Comparison of ENCODE assay signal across 14 mouse cellular contexts in genomic region chr17:46009182-46009581, GRCm38 (mm10). TPM values are rescaled to one million over a fixed set of nuclear protein-coding genes. Genes with fewer than 3 reads are reported as not detected.
DNase-seq lines count a peak whose midpoint lies in the region; ATAC-seq and TF ChIP-seq lines count a peak whose summit lies in the region.
"Had no signal": no experiment of that assay in that cellular context is flagged by ENCODE, and none has a peak within 500 bp of the region (broad histone marks: within the 10 kb centered on the region; RNA-seq: fewer than 3 reads in every experiment).

No protein-coding gene starts in this region.

- TF ChIP-seq CTCF in heart, postnatal 0 days (IDR thresholded peaks at IDR 0.05; ENCODE audit: low read depth) = no peak

- no peak for ATAC-seq in liver, embryonic 11.5 days (replicated peaks; ENCODE audit: low FRiP score)
- peak; percentile 78 for ATAC-seq in heart, postnatal 0 days (ENCODE audit: insufficient read depth, low read depth)
- ATAC-seq in erythroblast, adult 5-6 weeks (replicated peaks; ENCODE audit: low FRiP score, poor library complexity, severe bottlenecking) = no peak

- WGBS in liver, embryonic 11.5 days = 53% methylated on average over 7 of the region's 7 CpGs
- WGBS in heart, postnatal 0 days = 32% methylated on average over 7 of the region's 7 CpGs

- peak; percentile 54; the same call in 1 of the 2 replicates for TF ChIP-seq EP300 in heart, postnatal 0 days (IDR thresholded peaks at IDR 0.05; ENCODE audit: low read depth)

- H3K4me1 ChIP-seq in liver, embryonic 11.5 days (replicated peaks; ENCODE audit: control insufficient read depth, insufficient read depth, low read length) = peaks cover 2% of the 10 kb centered on the region; the same call in 1 of the 2 replicates
- peaks cover 17% of the 10 kb centered on the region for H3K4me1 ChIP-seq in heart, postnatal 0 days (ENCODE audit: control insufficient read depth, insufficient read depth)
- H3K4me1 ChIP-seq: limb, embryonic 15.5 days had no signal

- H3K9ac ChIP-seq in liver, embryonic 11.5 days (ENCODE audit: low read depth, low read length) = peak overlapping the region; percentile 12; the same call in 1 of the 2 replicates
- no peak overlapping the region for H3K9ac ChIP-seq in heart, postnatal 0 days (replicated peaks; ENCODE audit: low read depth, low read length)
- H3K9ac ChIP-seq: limb, embryonic 15.5 days had no signal

- peak; percentile 82 for DNase-seq in adrenal gland, postnatal 10 days
- no peak for DNase-seq in adrenal gland, adult 8-10 months
- no peak for DNase-seq in liver, embryonic 11.5 days (ENCODE audit: low spot score)
- DNase-seq in liver = no peak
- DNase-seq in heart, postnatal 0 days (ENCODE audit: low spot score) = no peak
- peak; percentile 56 for DNase-seq in yolk sac, embryonic 10.5 days (ENCODE audit: low spot score)
- DNase-seq in cerebellum, postnatal 36 days = no peak
- DNase-seq: cerebellum, adult 11 months; lung, postnatal 14 days; thymus, postnatal 4 days had no signal

- H3K27me3 ChIP-seq in liver, embryonic 11.5 days (replicated peaks; ENCODE audit: control insufficient read depth, insufficient read depth, low read length) = no peaks in the 10 kb centered on the region
- H3K27me3 ChIP-seq in heart, postnatal 0 days (ENCODE audit: control insufficient read depth, insufficient read depth, low read length) = no peaks in the 10 kb centered on the region
- H3K27me3 ChIP-seq: limb, embryonic 15.5 days had no signal

- no peaks in the 10 kb centered on the region for H3K36me3 ChIP-seq in liver, embryonic 11.5 days (ENCODE audit: control insufficient read depth, insufficient read depth, low read length)
- no peaks in the 10 kb centered on the region for H3K36me3 ChIP-seq in heart, postnatal 0 days (replicated peaks; ENCODE audit: control insufficient read depth, insufficient read depth, low read length)
- H3K36me3 ChIP-seq: limb, embryonic 15.5 days had no signal

- H3K4me3 ChIP-seq in liver, embryonic 11.5 days (ENCODE audit: low read depth, low read length) = no peak overlapping the region
- no peak overlapping the region for H3K4me3 ChIP-seq in heart, postnatal 0 days (ENCODE audit: low read depth, low read length)
- H3K4me3 ChIP-seq: limb, embryonic 15.5 days; myocyte had no signal

- H3K9me3 ChIP-seq in liver, embryonic 11.5 days (ENCODE audit: control insufficient read depth, low read length) = no peaks in the 10 kb centered on the region
- H3K9me3 ChIP-seq in heart, postnatal 0 days (replicated peaks; ENCODE audit: control insufficient read depth, low read length) = no peaks in the 10 kb centered on the region
- H3K9me3 ChIP-seq: limb, embryonic 15.5 days had no signal

- no peak overlapping the region for H3K4me2 ChIP-seq in liver, embryonic 11.5 days
- no peak overlapping the region for H3K4me2 ChIP-seq in heart, postnatal 0 days (ENCODE audit: low read depth, low read length)
- H3K4me2 ChIP-seq: limb, embryonic 15.5 days; midbrain, embryonic 11.5 days had no signal

- H3K27ac ChIP-seq in liver, embryonic 11.5 days (ENCODE audit: low read depth, low read length) = no peak overlapping the region
- peak overlapping the region; percentile 26 for H3K27ac ChIP-seq in heart, postnatal 0 days (ENCODE audit: low read depth)
- H3K27ac ChIP-seq: limb, embryonic 15.5 days had no signal

RNA-seq across cellular contexts. Expression of gene Vegfa, which starts 23.0 kb away (rescaled TPM):
- 100 to 1,000 TPM; 305 to 366 TPM for total RNA-seq in adrenal gland, postnatal 10 days (2021)
- total RNA-seq in adrenal gland, adult 8-10 months (2022) = 100 to 1,000 TPM; 270 to 756 (median 501) TPM
- 3.4 and 4.6 TPM in 2 replicates for polyA plus RNA-seq in liver, embryonic 11.5 days (2014; fragmentation: Nextera tagmentation; extraction: Ambion mirVana)
- 122 and 224 TPM in 2 replicates for total RNA-seq in heart, postnatal 0 days (2014; rRNA removed; ENCODE audit: low replicate concordance)
- polyA plus RNA-seq in heart, postnatal 0 days (2015; fragmentation: Nextera tagmentation; extraction: Ambion mirVana) = 5.0 and 5.2 TPM in 2 replicates
- 8.8 and 14.8 TPM in 2 replicates for total RNA-seq in erythroblast, adult 5-6 weeks (2015; ENCODE audit: low replicate concordance)
- 5.7 and 11.3 TPM in 2 replicates for total RNA-seq in erythroblast, adult 5-6 weeks (2017; ENCODE audit: low replicate concordance)

Comparison
In these comparisons a context has a peak if more than half of its experiments do, and no peak if none do; other contexts are left out.
1. DNase-seq: peak in adrenal gland, postnatal 10 days (single experiment) and yolk sac, embryonic 10.5 days (single experiment); none in adrenal gland, adult 8-10 months (single experiment), liver, embryonic 11.5 days (single experiment), liver (single experiment), heart, postnatal 0 days (single experiment) and cerebellum, postnatal 36 days (0 of 2).